Mouse (Mus musculus): ENCODE measurements at regions not wholly inside any gene's neighbourhood (a gene's known extent, or its start where the extent isn't known, plus 50 kb on each side); places are given as distances from the start of the nearest gene placed in this dataset.
"Not testable (repeated sequence)": the region's sequence is repeated elsewhere in the genome, so short reads cannot be mapped to it uniquely, and the experiment has no call there.

DNA sequence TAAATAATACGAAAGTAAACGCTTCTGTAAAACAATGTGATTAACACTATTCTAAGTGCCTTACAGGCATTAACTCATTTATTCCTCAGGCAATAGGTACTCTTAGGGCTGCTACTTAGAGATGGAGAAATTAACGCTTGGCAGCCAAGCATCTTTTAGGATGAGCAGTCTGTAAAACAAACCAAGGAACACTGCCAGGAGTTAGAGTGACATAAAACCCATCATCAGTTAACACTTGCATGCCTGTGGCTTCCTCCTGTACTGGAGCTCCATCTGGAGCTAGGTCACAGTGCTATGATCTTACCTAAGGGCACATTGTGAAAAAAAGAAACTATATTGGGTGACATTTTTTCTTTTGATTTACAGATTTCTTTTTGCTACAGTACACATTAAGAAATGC is 209.4 kb upstream of the Zfp770 start:
- CTCF ChIA-PET, result no interaction called here
- POLR2A ChIA-PET, result interaction anchor here (0.6 kb wide), 1 partner anchor 11 kb away, joined by 4 read pairs; no protein-coding TSS in a partner anchor
- DNase-seq (ENCODE audit: low read depth, low spot score) (no peak), ATAC-seq (no peak)
- in situ Hi-C loops (cut with MboI; ENCODE audit: low pct_unique_long_range_greater_than_20kb), result no loop called here
- no peak for TF ChIP-seq CTCF (IDR thresholded peaks at IDR 0.05)
- H3K27me3 ChIP-seq, result peaks cover 55% of the 10 kb centered on the region

- no peak for TF ChIP-seq CTCF (IDR thresholded peaks at IDR 0.05)
- in situ Hi-C loops (cut with MboI; ENCODE audit: low pct_unique_long_range_greater_than_20kb), result no loop called here
- ATAC-seq (no peak), DNase-seq (ENCODE audit: low read depth, low spot score) (no peak)
- POLR2A ChIA-PET, result no interaction called here
- CTCF ChIA-PET, result no interaction called here
- H3K27me3 ChIP-seq, result peaks cover 55% of the 10 kb centered on the region
These were observed 208.3 kb upstream of the Zfp770 start for GRCm38 (mm10) chr2:114409542-114409941.

DNA sequence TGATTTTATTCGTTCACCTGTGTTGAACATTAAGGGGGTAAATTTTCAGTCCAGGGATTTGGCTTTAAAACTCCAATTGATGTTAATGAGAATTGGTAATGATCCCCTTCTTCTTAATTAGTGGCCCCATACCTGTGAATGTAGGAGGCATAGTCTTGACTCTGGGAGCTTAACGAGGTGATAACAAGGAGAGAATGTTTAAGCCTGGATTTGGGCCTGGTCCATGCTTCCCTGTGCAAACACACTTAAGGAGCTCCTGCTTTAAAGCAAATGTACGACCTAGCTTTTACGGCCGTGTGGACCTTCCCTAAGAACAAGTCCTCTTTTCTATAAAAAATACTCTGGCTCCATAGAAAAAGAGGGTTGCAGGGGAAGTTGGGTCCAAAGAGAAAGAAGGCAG is 206.1 kb upstream of the Zfp770 start:
- H3K27me3 ChIP-seq, result peaks cover 49% of the 10 kb centered on the region
- in situ Hi-C loops (cut with MboI; ENCODE audit: low pct_unique_long_range_greater_than_20kb), result no loop called here
- ChIA-PET CTCF (no interaction called here), POLR2A (no interaction called here)
- TF ChIP-seq CTCF (IDR thresholded peaks at IDR 0.05), result no peak
- no peak for ATAC-seq
- no peak for DNase-seq (ENCODE audit: low read depth, low spot score)

GRCm38 (mm10) chr2:114384566-114384965 is 183.3 kb upstream of the Zfp770 start:
- in situ Hi-C loops (cut with MboI; ENCODE audit: low pct_unique_long_range_greater_than_20kb), result no loop called here
- no peak for TF ChIP-seq CTCF (IDR thresholded peaks at IDR 0.05)
- DNase-seq (ENCODE audit: low read depth, low spot score) (no peak), ATAC-seq (no peak)
- POLR2A ChIA-PET, result no interaction called here
- H3K27me3 ChIP-seq, result peaks cover 53% of the 10 kb centered on the region
- CTCF ChIA-PET, result no interaction called here

DNA sequence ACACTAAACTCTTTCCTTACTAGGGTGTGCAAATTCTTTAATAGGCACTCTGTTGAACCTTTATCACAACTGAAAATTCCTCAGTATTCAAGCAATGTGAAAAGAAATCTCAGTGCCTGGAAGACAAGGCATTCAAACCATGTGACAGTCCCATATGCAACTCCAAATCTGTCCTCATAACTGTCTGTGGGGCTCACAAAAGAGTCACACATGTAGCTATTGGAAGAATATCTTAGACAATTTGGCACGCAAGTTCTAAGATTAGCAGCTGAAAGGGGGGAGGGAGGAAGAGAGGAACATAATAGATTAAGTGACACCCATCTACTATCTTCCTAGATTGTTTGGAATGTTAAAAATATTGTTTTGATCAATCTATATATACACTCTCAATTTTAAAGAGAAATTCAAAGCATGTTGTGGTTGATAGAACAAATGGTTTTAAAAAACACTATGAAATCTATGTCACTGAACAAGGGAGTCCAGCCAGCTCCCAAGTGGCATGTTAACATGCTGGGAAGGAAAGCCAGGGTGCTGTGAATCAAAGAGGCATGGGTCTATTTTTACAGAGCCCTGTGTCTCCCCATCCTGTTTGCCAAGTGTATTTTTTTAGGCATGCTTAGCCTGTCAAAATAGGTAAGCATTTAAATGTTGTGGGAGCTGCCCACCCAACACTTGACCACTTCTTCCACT is 177.7 kb upstream of the Zfp770 start:
- ChIA-PET CTCF (interaction anchor here (0.9 kb wide), 1 partner anchor 25 kb away, joined by 3 read pairs; no protein-coding TSS in a partner anchor), POLR2A (no interaction called here)
- DNase-seq (ENCODE audit: low read depth, low spot score) (no peak), ATAC-seq (no peak)
- peaks cover 25% of the 10 kb centered on the region for H3K27me3 ChIP-seq
- TF ChIP-seq CTCF (IDR thresholded peaks at IDR 0.05), result no peak
- in situ Hi-C loops (cut with MboI; ENCODE audit: low pct_unique_long_range_greater_than_20kb), result no loop called here

DNA sequence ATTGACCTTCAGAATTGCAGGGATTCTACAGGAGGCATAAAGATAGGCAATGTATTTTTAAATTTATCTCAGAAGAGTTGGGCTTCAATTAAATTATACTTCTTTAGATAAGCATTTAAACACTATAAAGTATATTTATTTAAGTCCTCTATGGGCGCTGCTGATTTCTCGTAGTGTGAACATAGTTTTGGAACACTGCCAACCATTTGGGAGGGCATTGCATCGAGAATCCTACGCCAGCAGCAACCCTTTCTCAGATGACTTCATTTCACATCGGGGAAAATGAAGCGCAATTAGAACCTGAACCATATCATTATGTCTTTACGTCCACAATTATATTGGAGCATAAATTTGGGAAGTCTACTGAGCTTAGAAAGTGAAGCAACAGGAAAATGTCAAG is 172.2 kb upstream of the Zfp770 start:
- no peak for ATAC-seq

GRCm38 (mm10) chr2:114353876-114354275 is 152.6 kb upstream of the Zfp770 start:
- DNase-seq (ENCODE audit: low read depth, low spot score); in situ Hi-C loops (cut with MboI; ENCODE audit: low pct_unique_long_range_greater_than_20kb); CTCF ChIA-PET; ATAC-seq: not testable (repeated sequence)
- H3K27me3 ChIP-seq, result peaks cover 60% of the 10 kb centered on the region
- POLR2A ChIA-PET, result interaction anchor here (0.6 kb wide), 1 partner anchor 925 kb away, joined by 4 read pairs; no protein-coding TSS in a partner anchor

More for the DNA sequence above, 172.2 kb upstream of the Zfp770 start:
- no peak for TF ChIP-seq CTCF (IDR thresholded peaks at IDR 0.05)
- POLR2A ChIA-PET, result no interaction called here
- peaks cover 38% of the 10 kb centered on the region for H3K27me3 ChIP-seq
- DNase-seq (ENCODE audit: low read depth, low spot score), result no peak
- CTCF ChIA-PET, result no interaction called here
- in situ Hi-C loops (cut with MboI; ENCODE audit: low pct_unique_long_range_greater_than_20kb), result no loop called here

- CTCF ChIA-PET, result no interaction called here
- in situ Hi-C loops (cut with MboI; ENCODE audit: low pct_unique_long_range_greater_than_20kb), result no loop called here
- no peak for DNase-seq (ENCODE audit: low read depth, low spot score)
These were observed 139.5 kb upstream of the Zfp770 start for GRCm38 (mm10) chr2:114340578-114341293.

DNA sequence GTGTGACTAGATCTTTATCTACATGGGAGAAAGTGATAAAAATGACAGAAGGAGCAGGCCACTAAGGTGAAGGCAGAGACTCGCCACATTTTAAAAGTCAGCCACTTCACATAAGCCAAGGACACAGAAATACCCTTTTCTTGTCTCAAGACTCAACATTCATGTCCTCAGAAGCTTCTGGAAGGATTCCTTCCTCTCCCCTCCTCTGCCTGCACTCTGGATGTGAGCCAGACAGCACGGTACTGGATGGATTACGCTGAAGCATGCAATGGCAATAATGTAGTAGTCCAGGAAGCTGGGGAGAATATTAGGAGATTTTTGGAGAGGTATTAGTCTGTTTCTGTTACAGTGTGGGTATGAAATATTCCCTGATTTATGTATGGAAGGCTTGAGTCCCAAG is 100.5 kb upstream of the Zfp770 start:
- CTCF ChIA-PET, result no interaction called here
- no peak for DNase-seq (ENCODE audit: low read depth, low spot score)

More at GRCm38 (mm10) chr2:114340578-114341293, 139.5 kb upstream of the Zfp770 start:
- ATAC-seq, result no peak
- POLR2A ChIA-PET, result no interaction called here
- peaks cover 51% of the 10 kb centered on the region for H3K27me3 ChIP-seq
- TF ChIP-seq CTCF (IDR thresholded peaks at IDR 0.05), result no peak

GRCm38 (mm10) chr2:114295110-114295509 is 93.8 kb upstream of the Zfp770 start:
- no peak for DNase-seq (ENCODE audit: low read depth, low spot score)
- H3K27me3 ChIP-seq, result peaks cover 51% of the 10 kb centered on the region
- POLR2A ChIA-PET, result no interaction called here
- no peak for TF ChIP-seq CTCF (IDR thresholded peaks at IDR 0.05)
- ATAC-seq, result no peak
- in situ Hi-C loops (cut with MboI; ENCODE audit: low pct_unique_long_range_greater_than_20kb), result no loop called here
- CTCF ChIA-PET, result no interaction called here

More for the DNA sequence above, 100.5 kb upstream of the Zfp770 start:
- in situ Hi-C loops (cut with MboI; ENCODE audit: low pct_unique_long_range_greater_than_20kb), result no loop called here
- TF ChIP-seq CTCF (IDR thresholded peaks at IDR 0.05), result no peak
- no peak for ATAC-seq
- peaks cover 49% of the 10 kb centered on the region for H3K27me3 ChIP-seq
- POLR2A ChIA-PET, result no interaction called here

DNA sequence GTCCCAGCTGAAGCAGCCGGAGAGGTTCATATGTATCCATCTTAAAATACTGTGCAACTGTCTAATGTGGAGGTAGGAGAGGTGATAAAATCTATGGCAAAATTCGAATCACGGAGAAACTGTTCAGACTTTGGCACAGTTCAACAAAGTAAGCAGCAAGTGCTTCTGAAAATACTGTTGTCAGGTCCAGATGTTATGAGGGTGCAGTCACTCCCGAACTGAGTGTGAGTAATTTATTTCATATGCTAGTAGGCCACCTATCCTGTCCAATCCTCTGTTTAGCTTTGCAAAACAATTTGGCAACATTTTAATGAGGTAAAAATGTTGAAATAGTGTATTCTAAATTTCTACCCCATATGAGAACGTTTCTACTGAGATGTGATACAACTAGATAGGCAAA is 90.1 kb upstream of the Zfp770 start:
- DNase-seq (ENCODE audit: low read depth, low spot score) (no peak), ATAC-seq (no peak)
- in situ Hi-C loops (cut with MboI; ENCODE audit: low pct_unique_long_range_greater_than_20kb), result no loop called here
- ChIA-PET CTCF (no interaction called here), POLR2A (no interaction called here)
- peaks cover 57% of the 10 kb centered on the region for H3K27me3 ChIP-seq
- no peak for TF ChIP-seq CTCF (IDR thresholded peaks at IDR 0.05)
